Mouse (Mus musculus) lung, embryonic 15.5 days (tissue): ENCODE measurements around the gene Rnf169. TPM values are rescaled to one million over a fixed set of nuclear protein-coding genes. Genes with fewer than 3 reads are reported as not detected.

Source experiments
- ATAC-seq: fragments of 200-750 bp; cut with Nextera tagmentation; 2 replicates; pipeline ENCODE4 v1.8.0; 2017; ENCODE audit warnings: moderate number of reproducible peaks, borderline replicate concordance; ENCODE audit not compliant: low FRiP score, low TSS enrichment; ENCODE audit errors: extremely low read depth
- H3K27ac ChIP-seq: fragments of 300-500 bp; sonication (generic); 2 replicates; pipeline ENCODE4 v1.5.1; 2015; ENCODE audit warnings: moderate library complexity, mild to moderate bottlenecking, inconsistent platforms
- H3K27me3 ChIP-seq: fragments of 300-500 bp; sonication (generic); 2 replicates; pipeline ENCODE4 v1.6.1; 2015; ENCODE audit warnings: inconsistent platforms
- H3K36me3 ChIP-seq: fragments of 300-500 bp; sonication (generic); 2 replicates; pipeline ENCODE4 v1.6.1; 2015; ENCODE audit warnings: inconsistent platforms
- H3K4me1 ChIP-seq: fragments of 300-500 bp; sonication (generic); 2 replicates; pipeline ENCODE4 v1.6.1; 2015; ENCODE audit warnings: inconsistent platforms
- H3K4me2 ChIP-seq: fragments of 300-500 bp; sonication (generic); 2 replicates; pipeline ENCODE4 v1.6.1; 2015; ENCODE audit warnings: inconsistent platforms, mild to moderate bottlenecking, moderate library complexity
- H3K4me3 ChIP-seq: fragments of 300-500 bp; sonication (generic); 2 replicates; pipeline ENCODE4 v1.5.1; 2015; ENCODE audit warnings: mild to moderate bottlenecking, inconsistent platforms
- H3K9ac ChIP-seq: fragments of 300-500 bp; sonication (generic); 2 replicates; pipeline ENCODE4 v1.6.1; 2015; ENCODE audit warnings: inconsistent platforms
- H3K9me3 ChIP-seq: fragments of 300-500 bp; sonication (generic); 2 replicates; pipeline ENCODE4 v1.6.1; 2016; ENCODE audit warnings: inconsistent platforms
- WGBS: fragments of 180-500 bp; shearing (Covaris S2); methylation state at CpG from one replicate; pipeline ENCODE4 v1.1.7; 2015; 5-methylcytosine and 5-hydroxymethylcytosine counted together
- polyA plus RNA-seq: library from polyadenylated mRNA; unstranded; fragments of >200 nt; fragmentation: Nextera tagmentation; extraction: Ambion mirVana; gene quantifications from 2 replicates; pipeline ENCODE4 v1.2.1, GENCODE M21; 2015

The Rnf169 gene
- 5.6 and 5.9 TPM in 2 replicates for polyA plus RNA-seq

DNA sequence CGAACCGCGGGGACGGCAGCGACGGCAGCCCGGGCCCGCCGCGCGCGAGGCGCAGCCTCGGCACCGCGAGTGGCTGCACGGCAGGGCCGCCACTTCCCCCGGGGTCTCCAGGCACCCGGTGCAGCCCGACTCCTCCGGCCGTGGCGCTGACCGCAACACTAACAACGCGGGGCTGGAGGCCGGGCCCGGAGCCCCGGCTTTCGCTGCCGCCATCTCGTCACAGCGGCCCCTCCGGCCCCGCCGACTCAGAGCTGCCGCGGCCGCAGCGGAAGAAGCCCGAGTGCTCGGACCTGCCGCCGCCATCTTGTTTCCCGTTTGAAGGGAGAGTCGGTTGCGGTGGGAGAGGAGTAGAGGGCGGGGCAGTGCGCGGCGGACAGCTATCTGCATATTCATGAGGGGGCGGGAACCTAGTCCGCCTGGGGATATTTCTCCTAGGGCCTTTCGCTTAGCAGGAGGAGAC is at the start of gene Rnf169:
TSS of gene Rnf169 (minus strand) at position 317 of the 460 bp plus-strand sequence.
- peak within 1 kb of the TSS; percentile 93 for H3K9ac ChIP-seq
- peak within 1 kb of the TSS; percentile 83 for H3K27ac ChIP-seq
- no peaks in the 10 kb centered on the region for H3K9me3 ChIP-seq
- H3K27me3 ChIP-seq: no peaks in the 10 kb centered on the region
- H3K4me1 ChIP-seq: peaks cover 35% of the 10 kb centered on the region
- H3K4me3 ChIP-seq: peak within 1 kb of the TSS; percentile 81
- peak; percentile 94 for ATAC-seq
- H3K4me2 ChIP-seq: peak within 1 kb of the TSS; percentile 69
- no peaks in the 10 kb centered on the region for H3K36me3 ChIP-seq
- WGBS: 0% methylated on average over 50 of the region's 55 CpGs

DNA sequence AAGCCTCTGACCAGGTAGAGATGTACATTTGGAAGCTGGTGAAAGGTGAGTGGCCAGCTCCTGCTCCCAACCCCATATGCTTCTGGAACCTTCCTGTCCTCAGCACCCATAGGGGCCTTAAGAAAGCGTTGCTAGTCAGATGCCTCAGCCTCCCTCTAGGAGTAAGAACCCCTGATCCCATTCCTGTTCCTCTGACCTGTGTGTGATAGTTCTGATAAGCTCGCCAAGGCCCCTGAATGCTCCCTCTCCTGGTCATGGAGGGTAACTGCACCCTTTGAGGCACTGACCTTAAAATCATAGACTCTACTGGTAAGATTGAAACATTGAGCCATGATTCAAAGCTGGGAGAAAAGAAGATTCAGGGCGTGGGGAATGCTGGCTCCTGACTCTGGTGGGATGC is 49.1 kb upstream of the Rnf169 start:
- Histone ChIP-seq H3K4me3 (no peak overlapping the region), H3K27me3 (no peaks in the 10 kb centered on the region), H3K36me3 (no peaks in the 10 kb centered on the region), H3K9me3 (no peaks in the 10 kb centered on the region), H3K4me1 (no peaks in the 10 kb centered on the region), H3K27ac (no peak overlapping the region), H3K4me2 (no peak overlapping the region), H3K9ac (no peak overlapping the region)
- 37% methylated on average over 3 of the region's 3 CpGs for WGBS
- no peak for ATAC-seq

DNA sequence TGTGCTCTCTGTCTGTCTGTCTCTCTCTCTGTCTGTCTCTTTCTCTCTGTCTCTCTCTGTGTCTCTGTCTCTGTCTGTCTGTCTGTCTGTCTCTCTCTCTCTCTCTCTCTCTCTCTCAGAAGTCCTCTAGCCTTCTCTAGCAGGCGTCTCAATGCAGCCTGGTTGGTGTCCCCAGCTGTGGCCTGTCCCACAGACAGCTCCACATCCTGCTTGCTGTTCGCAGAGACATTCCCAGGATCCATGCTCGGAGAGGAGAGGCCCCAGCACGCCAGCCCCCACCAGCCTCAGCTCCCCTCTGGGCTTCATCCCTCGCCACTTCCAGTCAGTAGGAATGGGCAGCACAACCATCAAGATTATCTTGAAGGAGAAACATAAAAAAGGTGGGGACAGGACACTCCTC is 47.1 kb upstream of the Rnf169 start:
- 39% methylated on average over 5 of the region's 5 CpGs for WGBS
- Histone ChIP-seq H3K9me3 (no peaks in the 10 kb centered on the region), H3K9ac (no peak overlapping the region), H3K27ac (no peak overlapping the region), H3K27me3 (no peaks in the 10 kb centered on the region), H3K4me2 (no peak overlapping the region), H3K36me3 (no peaks in the 10 kb centered on the region), H3K4me1 (no peaks in the 10 kb centered on the region), H3K4me3 (no peak overlapping the region)
- no peak for ATAC-seq

DNA sequence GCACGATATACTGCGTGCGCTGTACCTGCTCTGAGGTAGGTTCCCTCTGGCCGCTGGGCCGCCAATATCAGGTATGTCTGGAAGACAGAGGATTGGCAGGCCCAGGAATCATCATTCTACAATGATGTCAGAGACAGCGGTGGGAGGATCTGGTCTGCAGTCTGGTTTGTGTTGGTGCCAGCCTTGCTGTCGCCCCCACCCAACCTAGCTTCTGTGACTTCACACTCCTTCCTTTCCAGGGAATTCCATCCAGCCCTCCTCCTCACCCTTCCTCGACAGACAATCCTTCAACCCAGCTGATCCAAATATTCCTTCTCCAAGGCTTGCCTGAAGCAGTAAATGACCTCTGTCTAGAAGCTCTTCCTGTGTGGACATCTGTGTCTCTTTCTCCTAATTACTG is 36.8 kb upstream of the Rnf169 start:
- 80% methylated on average over 8 of the region's 8 CpGs for WGBS

DNA sequence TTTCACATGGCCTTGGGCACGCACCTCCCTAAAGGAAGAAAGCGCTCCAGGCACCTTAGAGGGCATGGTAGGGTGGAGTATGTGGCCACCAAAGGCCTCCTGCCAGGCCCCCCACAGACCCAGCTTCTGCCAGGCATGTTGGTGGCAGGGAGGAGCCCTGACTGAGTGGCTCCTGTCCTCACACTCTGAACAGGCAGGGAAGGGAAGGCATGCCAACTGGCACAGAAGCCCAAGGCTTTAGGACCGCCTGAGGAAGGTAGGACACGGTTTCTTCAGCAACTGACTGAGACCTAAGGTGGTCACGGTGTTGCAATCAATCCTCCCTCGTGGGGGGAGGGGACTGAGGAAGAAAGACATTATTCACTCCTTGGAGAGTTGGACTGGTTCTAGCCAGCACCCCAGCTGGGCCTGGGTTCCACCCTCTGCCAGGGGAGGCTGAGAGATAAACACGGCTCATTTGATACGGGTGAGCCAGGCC is 33.9 kb upstream of the Rnf169 start:
- Histone ChIP-seq H3K27me3 (peaks cover 16% of the 10 kb centered on the region), H3K4me3 (no peak overlapping the region), H3K4me1 (no peaks in the 10 kb centered on the region), H3K9me3 (no peaks in the 10 kb centered on the region), H3K36me3 (no peaks in the 10 kb centered on the region), H3K9ac (no peak overlapping the region), H3K4me2 (no peak overlapping the region), H3K27ac (no peak overlapping the region)
- 52% methylated on average over 8 of the region's 8 CpGs for WGBS
- ATAC-seq: no peak

More for the DNA sequence above, 36.8 kb upstream of the Rnf169 start:
- Histone ChIP-seq H3K4me2 (no peak overlapping the region), H3K4me1 (no peaks in the 10 kb centered on the region), H3K27ac (no peak overlapping the region), H3K9me3 (no peaks in the 10 kb centered on the region), H3K4me3 (no peak overlapping the region), H3K36me3 (no peaks in the 10 kb centered on the region), H3K27me3 (no peaks in the 10 kb centered on the region), H3K9ac (no peak overlapping the region)
- no peak for ATAC-seq

DNA sequence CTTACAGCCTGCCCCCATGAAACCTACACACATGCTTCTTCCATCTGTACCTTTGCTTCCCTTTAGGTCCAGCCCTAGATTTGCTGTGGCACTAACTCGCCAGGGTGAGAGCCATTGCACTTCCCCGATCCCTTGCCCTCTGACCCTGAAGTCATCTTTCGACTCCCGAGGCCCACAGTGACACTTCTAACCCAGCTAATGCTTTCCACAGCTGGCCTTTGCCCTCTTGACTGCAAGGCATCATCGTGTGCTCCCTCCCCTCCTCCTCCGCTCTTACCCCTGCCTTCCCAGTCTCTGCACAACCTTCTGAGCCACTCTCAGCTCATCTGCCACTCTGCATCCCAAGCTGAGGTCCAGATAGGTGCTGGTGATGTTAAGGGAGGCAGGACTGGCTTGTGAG is 32.3 kb upstream of the Rnf169 start:
- no peak overlapping the region for H3K4me2 ChIP-seq
- no peak for ATAC-seq
- H3K4me3 ChIP-seq: no peak overlapping the region
- H3K4me1 ChIP-seq: no peaks in the 10 kb centered on the region
- no peaks in the 10 kb centered on the region for H3K36me3 ChIP-seq
- WGBS: 31% methylated on average over 6 of the region's 6 CpGs
- H3K9me3 ChIP-seq: no peaks in the 10 kb centered on the region
- H3K27ac ChIP-seq: no peak overlapping the region
- H3K9ac ChIP-seq: no peak overlapping the region
- H3K27me3 ChIP-seq: peaks cover 33% of the 10 kb centered on the region

DNA sequence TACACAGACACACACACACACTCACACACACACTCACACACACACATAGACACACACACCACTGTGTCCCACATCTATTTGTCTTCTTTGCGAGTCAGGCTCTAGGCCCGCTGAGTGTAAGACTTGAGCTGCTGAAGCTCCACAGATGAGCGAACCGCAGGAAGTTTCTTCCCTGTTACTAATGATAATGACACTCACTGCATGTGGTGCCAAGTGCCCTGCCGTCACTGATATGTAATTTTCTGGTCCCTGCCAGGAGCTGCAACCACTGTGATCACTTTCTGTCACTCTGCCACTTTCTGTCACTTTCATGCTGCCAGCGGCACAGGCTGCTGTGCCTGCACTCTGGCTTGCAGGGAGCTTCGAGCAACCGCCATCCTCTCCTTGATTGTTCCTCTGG is 31.8 kb upstream of the Rnf169 start:
- peaks cover 37% of the 10 kb centered on the region for H3K27me3 ChIP-seq
- no peaks in the 10 kb centered on the region for H3K36me3 ChIP-seq
- ATAC-seq: no peak
- no peaks in the 10 kb centered on the region for H3K4me1 ChIP-seq
- no peak overlapping the region for H3K9ac ChIP-seq
- H3K9me3 ChIP-seq: no peaks in the 10 kb centered on the region
- no peak overlapping the region for H3K4me3 ChIP-seq
- no peak overlapping the region for H3K4me2 ChIP-seq
- WGBS: 40% methylated on average over 8 of the region's 8 CpGs
- no peak overlapping the region for H3K27ac ChIP-seq

DNA sequence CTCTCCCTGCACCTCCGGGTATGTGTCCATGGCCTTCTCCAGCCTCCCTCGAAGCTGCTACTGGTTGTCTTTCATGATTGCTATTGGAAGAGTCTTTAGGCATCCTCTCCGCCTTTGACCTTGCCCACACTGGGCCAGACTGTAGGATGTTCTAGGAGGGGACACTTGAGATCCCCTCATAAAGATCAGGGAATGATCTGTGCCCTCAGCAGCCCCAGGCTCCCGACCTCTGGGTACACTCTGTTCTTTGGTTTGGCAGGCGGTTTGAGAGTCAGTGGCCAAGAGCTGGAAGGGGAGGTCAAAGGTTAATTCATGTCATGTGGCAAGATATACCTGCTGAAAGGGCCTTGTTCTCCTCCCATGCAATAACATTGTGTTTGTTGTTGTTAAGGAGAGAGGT is 30.5 kb upstream of the Rnf169 start:
- WGBS: 44% methylated on average over 5 of the region's 5 CpGs
- no peak overlapping the region for H3K27ac ChIP-seq
- no peaks in the 10 kb centered on the region for H3K9me3 ChIP-seq
- H3K4me1 ChIP-seq: peaks cover 1% of the 10 kb centered on the region; the same call in 1 of the 2 replicates
- no peak for ATAC-seq
- no peak overlapping the region for H3K4me3 ChIP-seq
- no peak overlapping the region for H3K9ac ChIP-seq
- H3K4me2 ChIP-seq: no peak overlapping the region
- peaks cover 50% of the 10 kb centered on the region for H3K27me3 ChIP-seq
- no peaks in the 10 kb centered on the region for H3K36me3 ChIP-seq

DNA sequence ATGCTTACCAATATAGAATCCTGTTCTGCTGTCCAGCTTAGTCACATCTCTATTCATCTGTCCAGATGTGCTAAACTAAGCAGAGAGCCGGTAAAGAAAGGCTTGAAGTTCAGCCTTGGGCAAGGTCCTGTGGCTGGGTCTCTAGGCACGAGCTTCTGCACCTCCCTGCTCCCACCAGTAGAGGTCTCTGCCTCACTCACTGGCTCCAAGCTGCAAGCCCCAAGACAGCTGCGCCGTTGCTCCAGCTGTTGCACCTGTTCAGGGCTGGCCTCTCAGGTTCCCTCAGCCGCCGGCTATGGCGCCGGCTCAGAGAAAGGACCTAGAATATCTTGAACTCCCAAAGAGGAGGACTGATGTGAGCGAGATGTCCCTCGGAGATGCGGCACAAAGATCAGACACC is 29.4 kb upstream of the Rnf169 start:
- 12% methylated on average over 11 of the region's 11 CpGs for WGBS
- H3K4me2 ChIP-seq: no peak overlapping the region
- no peak for ATAC-seq
- H3K4me1 ChIP-seq: peaks cover 3% of the 10 kb centered on the region; the same call in 1 of the 2 replicates
- no peak overlapping the region for H3K27ac ChIP-seq
- no peaks in the 10 kb centered on the region for H3K9me3 ChIP-seq
- peaks cover 61% of the 10 kb centered on the region for H3K27me3 ChIP-seq
- no peaks in the 10 kb centered on the region for H3K36me3 ChIP-seq
- no peak overlapping the region for H3K9ac ChIP-seq
- no peak overlapping the region for H3K4me3 ChIP-seq

DNA sequence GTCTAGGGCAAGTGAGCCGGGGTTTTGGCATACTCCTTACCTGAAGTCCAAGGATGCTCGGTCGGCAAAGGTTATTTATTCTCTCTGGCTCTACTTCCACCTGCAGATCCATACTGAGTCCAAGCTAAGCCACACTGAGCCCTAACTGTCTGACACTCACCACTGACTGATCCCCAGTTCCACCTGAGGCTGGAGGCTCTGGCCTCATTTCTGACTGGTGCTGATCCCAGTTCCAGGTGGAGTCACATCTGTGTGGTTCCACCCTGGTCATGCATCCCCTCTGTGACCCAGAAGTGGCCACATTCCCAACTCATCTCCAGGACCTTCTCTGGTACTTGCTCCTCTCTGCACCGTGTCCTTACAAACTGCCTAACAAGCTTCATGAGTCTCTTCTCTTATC is 28.5 kb upstream of the Rnf169 start:
- Histone ChIP-seq H3K9ac (no peak overlapping the region), H3K4me1 (peaks cover 3% of the 10 kb centered on the region; the same call in 1 of the 2 replicates), H3K4me2 (no peak overlapping the region), H3K36me3 (no peaks in the 10 kb centered on the region), H3K4me3 (no peak overlapping the region), H3K27ac (no peak overlapping the region), H3K9me3 (no peaks in the 10 kb centered on the region), H3K27me3 (peaks cover 70% of the 10 kb centered on the region)
- ATAC-seq: no peak
- 84% methylated on average over 4 of the region's 4 CpGs for WGBS

DNA sequence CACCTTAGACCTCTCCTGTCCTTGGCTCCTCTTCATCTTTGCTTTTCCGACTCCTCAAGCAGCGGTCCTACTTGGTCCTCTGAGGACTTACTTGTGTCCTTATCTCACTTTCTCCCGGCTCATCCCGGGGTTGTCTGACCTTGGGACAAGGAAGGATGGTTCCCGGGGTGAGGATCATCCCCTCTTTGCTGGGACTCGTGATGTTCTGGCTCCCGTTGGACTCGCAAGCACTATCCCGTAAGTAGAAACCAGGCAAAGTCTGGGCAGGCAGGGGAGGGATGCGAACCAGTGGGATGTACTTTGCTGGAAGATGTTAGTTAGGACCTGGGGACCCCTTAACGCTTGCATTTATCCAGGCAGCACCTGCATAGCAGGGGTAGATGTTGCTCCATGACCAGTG is 26.2 kb upstream of the Rnf169 start:
- no peak overlapping the region for H3K4me3 ChIP-seq

DNA sequence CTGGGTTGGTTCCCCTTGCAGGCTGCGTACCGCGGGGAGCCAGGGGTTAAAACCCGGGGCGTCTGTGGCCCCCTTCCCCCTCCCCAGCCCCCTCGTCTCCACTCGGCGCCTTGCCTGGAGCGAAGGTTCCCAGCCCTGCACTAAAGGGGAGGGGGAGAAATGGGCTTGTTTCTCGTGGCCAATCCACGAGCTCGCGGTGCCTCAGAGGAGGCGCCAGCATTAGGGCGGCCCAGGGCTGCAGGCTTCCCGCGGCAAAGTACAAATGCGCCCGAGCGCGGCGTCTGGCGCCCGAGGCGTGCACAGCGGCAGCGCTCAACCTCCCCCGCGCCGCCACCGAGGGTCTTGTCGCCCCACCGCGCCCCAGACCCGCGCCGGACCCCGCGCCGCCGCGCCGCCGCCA is 25.5 kb upstream of the Rnf169 start, which contains the start of gene Chrdl2:
TSS of gene Chrdl2 (plus strand) at position 383 of the 400 bp plus-strand sequence.
- peak within 1 kb of the TSS; percentile 44 for H3K4me3 ChIP-seq
- H3K27me3 ChIP-seq: peaks cover 69% of the 10 kb centered on the region
- H3K27ac ChIP-seq: no peak within 1 kb of the TSS
- H3K9ac ChIP-seq: peak within 1 kb of the TSS; percentile 37; the same call in 1 of the 2 replicates
- under 1% methylated on average over 43 of the region's 44 CpGs for WGBS
- H3K4me2 ChIP-seq: peak within 1 kb of the TSS; percentile 89
- peaks cover 3% of the 10 kb centered on the region; the same call in 1 of the 2 replicates for H3K4me1 ChIP-seq
- ATAC-seq: no peak
- H3K36me3 ChIP-seq: no peaks in the 10 kb centered on the region
- H3K9me3 ChIP-seq: no peaks in the 10 kb centered on the region

More for the DNA sequence above, 26.2 kb upstream of the Rnf169 start:
- ATAC-seq: no peak
- WGBS: 5% methylated on average over 11 of the region's 11 CpGs
- no peaks in the 10 kb centered on the region for H3K9me3 ChIP-seq
- H3K9ac ChIP-seq: no peak overlapping the region
- H3K27me3 ChIP-seq: peaks cover 70% of the 10 kb centered on the region
- peaks cover 3% of the 10 kb centered on the region; the same call in 1 of the 2 replicates for H3K4me1 ChIP-seq
- H3K36me3 ChIP-seq: no peaks in the 10 kb centered on the region
- H3K27ac ChIP-seq: no peak overlapping the region
- peak overlapping the region; percentile 89 for H3K4me2 ChIP-seq
